ENCODE assay signal across 8 mouse cellular contexts in the genomic region with DNA sequence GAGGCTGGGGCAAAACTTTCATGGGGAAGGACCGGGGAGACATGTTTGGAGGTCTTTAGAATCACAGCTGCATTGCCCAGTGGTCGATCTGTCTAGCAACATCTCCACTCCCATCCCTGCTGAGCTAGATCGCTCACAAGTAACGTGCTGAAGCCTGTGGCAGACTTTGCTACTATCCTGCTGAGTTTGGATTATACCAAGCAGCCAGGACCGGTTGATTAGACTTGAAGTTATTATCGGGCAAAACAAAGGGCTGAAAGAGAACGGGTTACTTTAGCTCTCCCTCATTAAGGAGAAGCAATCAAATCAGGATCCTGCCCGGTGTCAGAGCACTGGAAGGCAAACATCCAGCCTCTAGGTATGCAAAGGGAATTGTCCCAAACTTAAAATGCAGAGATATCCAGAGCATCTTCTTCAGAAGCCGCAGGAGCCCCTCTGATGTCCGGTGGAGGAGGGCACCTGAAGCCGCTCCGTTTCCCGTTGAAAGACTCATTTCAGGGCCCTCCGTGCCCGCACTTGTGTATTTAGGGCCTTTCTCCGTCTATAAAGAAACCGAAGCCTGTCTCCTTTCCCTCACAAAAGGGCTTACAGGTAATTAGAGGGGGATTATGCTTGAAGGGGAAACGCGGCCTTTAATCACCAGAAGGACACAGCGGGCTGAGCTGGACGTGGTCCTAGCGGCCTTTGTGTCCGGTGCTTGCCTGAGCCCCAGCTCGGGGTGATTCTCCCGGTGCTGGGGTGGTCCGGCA. TPM values are rescaled to one million over a fixed set of nuclear protein-coding genes. Genes with fewer than 3 reads are reported as not detected.
DNase-seq lines count a peak whose midpoint lies in the region; ATAC-seq and TF ChIP-seq lines count a peak whose summit lies in the region.

Abca4 (plus strand) TSS at position 645 of the 749 bp plus-strand sequence.

- H3K27me3 ChIP-seq in kidney, adult 2 months (replicated peaks; ENCODE audit: control insufficient read depth, insufficient read depth, low read length) = no peaks in the 10 kb centered on the region
- no peaks in the 10 kb centered on the region for H3K27me3 ChIP-seq in embryonic facial prominence, embryonic 15.5 days
- peaks cover 44% of the 10 kb centered on the region for H3K27me3 ChIP-seq in neural tube, embryonic 12.5 days (replicated peaks)

- no peaks in the 10 kb centered on the region for H3K36me3 ChIP-seq in kidney, adult 2 months (ENCODE audit: control insufficient read depth, insufficient read depth, low read length)
- no peaks in the 10 kb centered on the region for H3K36me3 ChIP-seq in embryonic facial prominence, embryonic 15.5 days
- no peaks in the 10 kb centered on the region for H3K36me3 ChIP-seq in neural tube, embryonic 12.5 days

- no peak for TF ChIP-seq CTCF in kidney, adult 2 months (conservative IDR thresholded peaks at IDR 0.05; ENCODE audit: insufficient read depth, insufficient read length, low read depth, low read length)

- H3K9me3 ChIP-seq in embryonic facial prominence, embryonic 15.5 days (replicated peaks) = no peaks in the 10 kb centered on the region
- H3K9me3 ChIP-seq in neural tube, embryonic 12.5 days = no peaks in the 10 kb centered on the region

- no peak for ATAC-seq in embryonic facial prominence, embryonic 15.5 days (ENCODE audit: insufficient number of reproducible peaks, low FRiP score, low TSS enrichment, low read depth)
- no peak for ATAC-seq in neural tube, embryonic 12.5 days (ENCODE audit: low FRiP score, low read depth)

- H3K9ac ChIP-seq in embryonic facial prominence, embryonic 15.5 days = no peak within 1 kb of the TSS
- no peak within 1 kb of the TSS for H3K9ac ChIP-seq in neural tube, embryonic 12.5 days

- DNase-seq in kidney, adult 2 months = no peak
- DNase-seq in kidney, adult 8-10 months = no peak
- DNase-seq in kidney, postnatal 10 days = peak; percentile 33
- DNase-seq in urinary bladder, postnatal 25 days (ENCODE audit: low spot score) = no peak
- no peak for DNase-seq in layer of hippocampus, adult 8-10 months (ENCODE audit: low spot score in 2 of 2)
- DNase-seq in gastrocnemius, adult 8-10 months (ENCODE audit: low spot score in 2 of 2) = no peak

- H3K4me3 ChIP-seq in kidney, adult 2 months (ENCODE audit: insufficient read depth, low read depth, low read length) = no peak within 1 kb of the TSS
- no peak within 1 kb of the TSS for H3K4me3 ChIP-seq in embryonic facial prominence, embryonic 15.5 days (replicated peaks)
- H3K4me3 ChIP-seq in neural tube, embryonic 12.5 days = no peak within 1 kb of the TSS

- TF ChIP-seq POLR2A in kidney, adult 2 months (IDR thresholded peaks at IDR 0.05; ENCODE audit: low read depth, low read length) = no peak

- 61% methylated on average over 26 of the region's 26 CpGs for WGBS in kidney, adult 2 months
- 26% methylated on average over 26 of the region's 26 CpGs for WGBS in embryonic facial prominence, embryonic 15.5 days
- WGBS in neural tube, embryonic 12.5 days = 3% methylated on average over 26 of the region's 26 CpGs

- H3K27ac ChIP-seq in kidney, adult 2 months (ENCODE audit: insufficient read depth, low read depth, low read length) = peak within 1 kb of the TSS; percentile 39; the same call in 1 of the 2 replicates
- H3K27ac ChIP-seq in embryonic facial prominence, embryonic 15.5 days (replicated peaks) = peak within 1 kb of the TSS; percentile 45; the same call in 1 of the 2 replicates
- no peak within 1 kb of the TSS for H3K27ac ChIP-seq in neural tube, embryonic 12.5 days

- H3K4me1 ChIP-seq in kidney, adult 2 months (ENCODE audit: control insufficient read depth, insufficient read depth, low read length) = peaks cover 20% of the 10 kb centered on the region
- peaks cover 62% of the 10 kb centered on the region for H3K4me1 ChIP-seq in embryonic facial prominence, embryonic 15.5 days
- peaks cover 36% of the 10 kb centered on the region for H3K4me1 ChIP-seq in neural tube, embryonic 12.5 days

- peak within 1 kb of the TSS; percentile 13 for H3K4me2 ChIP-seq in embryonic facial prominence, embryonic 15.5 days (replicated peaks)
- peak within 1 kb of the TSS; percentile 37 for H3K4me2 ChIP-seq in neural tube, embryonic 12.5 days (replicated peaks)

RNA-seq across cellular contexts. Expression of gene Abca4, which starts in this region (rescaled TPM):
- polyA plus RNA-seq in kidney, adult 2 months (2012; rRNA removed) = 8.2 and 9.9 TPM in 2 replicates
- polyA plus RNA-seq in embryonic facial prominence, embryonic 15.5 days (2015; fragmentation: Nextera tagmentation; extraction: Ambion mirVana) = 1.3 and 1.6 TPM in 2 replicates
- 0.70 and 0.75 TPM in 2 replicates for polyA plus RNA-seq in neural tube, embryonic 12.5 days (2016; fragmentation: Nextera tagmentation; extraction: Ambion mirVana)
- total RNA-seq in layer of hippocampus, adult 8-10 months (2022) = 1 to 10 TPM; 1.6 to 3.1 (median 2.4) TPM
- total RNA-seq in gastrocnemius, adult 8-10 months (2022) = under 1 TPM; 0.47 to 0.99 (median 0.56) TPM
